Mouse (Mus musculus) neural tube, embryonic 12.5 days (tissue): ENCODE results near the gene Dbx1. TPM values are rescaled to one million over a fixed set of nuclear protein-coding genes. Genes with fewer than 3 reads are reported as not detected.
A peak's percentile ranks its signal among the peaks of the same experiment; 100 is the strongest.

ENCODE experiments used
- ATAC-seq: fragments of 200-750 bp; cut with Nextera tagmentation; 2 replicates; pipeline ENCODE4 v1.8.0; 2017; ENCODE audit warnings: low read depth, mild to moderate bottlenecking, moderate TSS enrichment, moderate library complexity; ENCODE audit not compliant: low FRiP score
- H3K27ac ChIP-seq: fragments of 300-500 bp; sonication (generic); 2 replicates; pipeline ENCODE4 v1.5.1; 2016
- H3K27me3 ChIP-seq: fragments of 300-500 bp; sonication (generic); replicated peaks from 2 replicates; pipeline ENCODE4 v1.6.1; 2016; ENCODE audit warnings: mild to moderate bottlenecking
- H3K36me3 ChIP-seq: fragments of 300-500 bp; sonication (generic); 2 replicates; pipeline ENCODE4 v1.6.1; 2016; ENCODE audit warnings: mild to moderate bottlenecking
- H3K4me1 ChIP-seq: fragments of 300-500 bp; sonication (generic); 2 replicates; pipeline ENCODE4 v1.6.1; 2016
- H3K4me2 ChIP-seq: fragments of 300-500 bp; sonication (generic); replicated peaks from 2 replicates; pipeline ENCODE4 v1.6.1; 2016; ENCODE audit warnings: mild to moderate bottlenecking
- H3K4me3 ChIP-seq: fragments of 300-500 bp; sonication (generic); 2 replicates; pipeline ENCODE4 v1.5.1; 2016
- H3K9ac ChIP-seq: fragments of 300-500 bp; sonication (generic); 2 replicates; pipeline ENCODE4 v1.6.1; 2016; ENCODE audit warnings: mild to moderate bottlenecking
- H3K9me3 ChIP-seq: fragments of 300-500 bp; sonication (generic); 2 replicates; pipeline ENCODE4 v1.6.1; 2016; ENCODE audit warnings: mild to moderate bottlenecking
- WGBS: fragments of 180-500 bp; shearing (Covaris S2); methylation state at CpG from one replicate; pipeline ENCODE4 v1.1.7; 2016; 5-methylcytosine and 5-hydroxymethylcytosine counted together
- polyA plus RNA-seq: library from polyadenylated mRNA; unstranded; fragments of >200 nt; fragmentation: Nextera tagmentation; extraction: Ambion mirVana; gene quantifications from 2 replicates; pipeline ENCODE4 v1.2.1, GENCODE M21; 2016

The Dbx1 gene
- polyA plus RNA-seq, 1 experiment from 2014 or later = 13.1 TPM

DNA sequence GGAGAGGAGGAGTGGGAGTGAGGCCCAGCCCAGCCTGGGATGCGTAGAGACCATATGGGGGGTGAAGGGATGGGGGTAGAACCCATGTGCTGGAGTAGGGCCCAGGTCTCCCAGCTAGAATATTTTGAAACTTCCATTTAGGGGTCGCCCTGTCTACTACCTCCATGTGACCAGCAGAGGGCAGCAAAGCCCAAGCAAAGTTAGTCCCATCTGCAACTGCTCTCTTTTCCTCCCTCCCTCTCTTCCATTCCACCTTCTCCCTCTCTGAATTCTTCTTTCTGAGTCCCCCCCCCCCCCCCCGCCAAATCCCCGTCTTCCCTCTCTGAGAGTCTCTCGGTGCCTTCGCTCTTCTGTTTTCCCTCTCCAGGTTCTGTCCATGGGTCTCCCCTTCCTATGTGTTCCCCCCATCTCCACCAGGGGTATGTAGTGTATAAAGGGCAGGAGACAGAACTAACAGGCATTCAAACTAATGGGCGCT is 20.4 kb downstream of the Dbx1 start:
- no peak overlapping the region for H3K27ac ChIP-seq
- no peaks in the 10 kb centered on the region for H3K4me1 ChIP-seq
- WGBS = 8% methylated on average over 6 of the region's 7 CpGs
- ATAC-seq = peak; percentile 55; the same call in 1 of the 2 replicates
- H3K4me3 ChIP-seq = no peak overlapping the region
- peaks cover 66% of the 10 kb centered on the region for H3K27me3 ChIP-seq
- no peaks in the 10 kb centered on the region for H3K9me3 ChIP-seq
- no peak overlapping the region for H3K9ac ChIP-seq
- 0 out of 2 replicates have a peak overlapping the region, but pooled peaks have one; percentile 31 for H3K4me2 ChIP-seq
- no peaks in the 10 kb centered on the region for H3K36me3 ChIP-seq

GRCm38 (mm10) chr7:49604965-49605795 is 31.5 kb downstream of the Dbx1 start:
- peaks cover 22% of the 10 kb centered on the region; the same call in 1 of the 2 replicates for H3K36me3 ChIP-seq
- no peak overlapping the region for H3K4me3 ChIP-seq
- no peaks in the 10 kb centered on the region for H3K4me1 ChIP-seq
- H3K9ac ChIP-seq = no peak overlapping the region
- ATAC-seq = no peak
- no peaks in the 10 kb centered on the region; the same call in 1 of the 2 replicates for H3K27me3 ChIP-seq
- H3K4me2 ChIP-seq = no peak overlapping the region
- no peaks in the 10 kb centered on the region for H3K9me3 ChIP-seq
- no peak overlapping the region for H3K27ac ChIP-seq
- 95% methylated on average over 15 of the region's 15 CpGs for WGBS

GRCm38 (mm10) chr7:49604244-49604643 is 32.4 kb downstream of the Dbx1 start:
- no peak for ATAC-seq
- peaks cover 31% of the 10 kb centered on the region; the same call in 1 of the 2 replicates for H3K36me3 ChIP-seq
- whole genome bisulfite sequencing = 94% methylated on average over 14 of the region's 14 CpGs

DNA sequence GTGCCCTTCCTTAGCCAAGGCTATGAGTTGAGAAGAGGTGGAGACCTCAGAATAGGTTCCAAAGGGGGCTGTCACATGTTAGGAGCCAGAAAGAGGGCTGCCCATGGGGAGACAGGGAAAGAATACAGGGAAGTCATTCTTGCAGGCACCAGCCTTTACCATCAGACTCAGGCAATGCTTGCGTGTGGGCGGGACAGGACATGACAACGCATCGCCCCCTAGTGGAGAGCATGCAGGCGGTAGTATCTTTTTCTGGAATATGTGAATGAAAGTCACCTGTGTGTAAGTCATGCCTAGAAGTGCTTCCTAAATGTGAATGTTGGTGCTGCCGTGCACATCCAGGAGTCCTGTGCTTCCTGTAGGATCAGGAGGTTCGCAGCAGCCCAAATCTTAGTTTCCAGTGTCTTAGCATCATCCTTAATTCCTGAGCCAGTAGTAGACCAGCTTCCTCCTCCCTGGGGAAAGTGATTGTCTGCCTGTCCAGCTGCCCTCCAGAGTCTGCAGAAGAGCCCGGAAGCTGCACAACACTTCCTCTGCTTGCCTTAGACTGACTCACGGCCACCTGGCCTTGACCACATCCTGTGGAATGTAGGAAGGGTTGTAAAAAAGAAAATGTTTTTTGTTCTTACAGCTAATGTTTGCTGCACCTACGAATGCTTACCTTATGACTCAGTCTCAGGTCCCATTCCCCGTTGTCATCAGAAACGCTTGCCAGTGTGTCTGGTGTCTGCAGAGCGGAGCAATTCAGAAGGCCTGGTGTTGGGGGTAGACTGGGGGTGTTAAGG is 35.3 kb downstream of the Dbx1 start:
- no peak overlapping the region for H3K4me3 ChIP-seq
- peaks cover 46% of the 10 kb centered on the region for H3K36me3 ChIP-seq
- no peaks in the 10 kb centered on the region for H3K4me1 ChIP-seq
- no peak overlapping the region for H3K4me2 ChIP-seq
- H3K27me3 ChIP-seq = no peaks in the 10 kb centered on the region; the same call in 1 of the 2 replicates
- H3K27ac ChIP-seq = no peak overlapping the region
- no peak overlapping the region for H3K9ac ChIP-seq
- no peaks in the 10 kb centered on the region for H3K9me3 ChIP-seq
- 56% methylated on average over 13 of the region's 13 CpGs for WGBS
- ATAC-seq = 0 out of 2 replicates have a peak, but pooled peaks have one; percentile 27

More at GRCm38 (mm10) chr7:49604244-49604643, 32.4 kb downstream of the Dbx1 start:
- no peaks in the 10 kb centered on the region for H3K4me1 ChIP-seq
- H3K4me3 ChIP-seq = no peak overlapping the region
- no peak overlapping the region for H3K9ac ChIP-seq
- no peaks in the 10 kb centered on the region; the same call in 1 of the 2 replicates for H3K27me3 ChIP-seq
- H3K4me2 ChIP-seq = no peak overlapping the region
- H3K9me3 ChIP-seq = no peaks in the 10 kb centered on the region
- H3K27ac ChIP-seq = no peak overlapping the region

DNA sequence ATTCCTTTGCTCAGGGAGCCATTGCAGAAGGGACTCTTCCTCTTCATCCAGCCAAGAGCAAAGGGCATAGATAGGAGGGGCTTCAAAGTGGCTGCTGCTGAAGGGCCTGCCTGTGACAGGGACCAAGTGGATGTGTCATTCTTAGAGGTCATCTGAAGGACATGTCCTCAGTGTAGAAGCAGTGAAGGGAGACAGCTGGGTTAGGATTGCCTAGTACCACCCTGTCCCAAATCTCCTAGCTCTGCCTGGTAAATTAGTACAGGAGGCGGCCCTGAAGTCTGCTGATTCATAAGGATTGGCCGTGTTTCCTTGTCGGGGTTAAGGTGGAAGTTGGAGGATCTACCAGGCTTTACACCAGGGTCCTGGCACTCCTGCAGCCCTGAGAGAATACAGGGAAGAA is 36.7 kb downstream of the Dbx1 start:
- ATAC-seq = no peak
- Histone ChIP-seq H3K27me3 (no peaks in the 10 kb centered on the region), H3K4me3 (no peak overlapping the region), H3K36me3 (peaks cover 51% of the 10 kb centered on the region), H3K4me2 (no peak overlapping the region), H3K9me3 (no peaks in the 10 kb centered on the region), H3K27ac (no peak overlapping the region), H3K4me1 (no peaks in the 10 kb centered on the region), H3K9ac (no peak overlapping the region)
- WGBS = 91% methylated on average over 3 of the region's 3 CpGs

DNA sequence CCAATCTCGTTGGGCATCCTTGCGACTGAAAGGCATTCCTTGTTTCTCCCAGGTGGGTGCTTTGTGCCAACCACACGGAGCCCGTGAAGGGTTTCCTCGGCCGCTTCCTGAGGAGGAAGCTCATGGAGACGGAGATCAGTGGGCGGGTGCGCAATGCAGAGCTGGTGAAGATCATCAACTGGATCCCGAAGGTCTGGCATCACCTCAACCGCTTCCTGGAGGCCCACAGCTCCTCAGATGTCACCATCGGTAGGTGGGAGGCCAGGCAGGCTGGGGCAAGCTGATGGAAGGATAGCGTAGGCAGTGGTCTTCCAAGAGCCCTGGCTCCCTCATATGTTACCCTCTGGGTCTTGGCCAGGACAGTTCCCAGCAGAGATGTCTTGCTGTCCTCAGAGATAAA is 38.4 kb downstream of the Dbx1 start:
- no peak overlapping the region for H3K4me2 ChIP-seq
- WGBS = 94% methylated on average over 13 of the region's 13 CpGs
- peaks cover 60% of the 10 kb centered on the region for H3K36me3 ChIP-seq
- H3K4me1 ChIP-seq = no peaks in the 10 kb centered on the region
- H3K27me3 ChIP-seq = no peaks in the 10 kb centered on the region
- H3K4me3 ChIP-seq = no peak overlapping the region
- H3K9me3 ChIP-seq = no peaks in the 10 kb centered on the region
- H3K9ac ChIP-seq = no peak overlapping the region
- no peak overlapping the region for H3K27ac ChIP-seq
- ATAC-seq = no peak

DNA sequence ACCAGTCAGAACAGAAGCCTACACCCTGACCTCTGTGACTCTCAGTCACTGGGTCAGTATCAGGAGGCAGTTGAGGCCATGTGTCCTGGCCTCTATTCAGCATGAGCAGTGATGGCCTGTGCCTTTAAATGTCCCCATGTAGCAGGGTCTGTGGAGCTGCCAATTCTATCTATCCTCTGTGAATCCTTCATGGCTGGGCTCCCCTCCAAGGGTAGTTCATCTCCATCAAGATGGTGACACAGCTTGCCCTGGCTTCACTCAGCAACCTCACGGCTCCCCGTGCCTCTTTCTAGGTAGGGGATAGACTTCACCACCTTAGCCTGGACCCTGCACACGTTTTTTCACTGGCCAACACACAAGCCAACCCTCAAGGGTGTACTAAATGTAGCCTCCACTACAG is 38.9 kb downstream of the Dbx1 start:
- WGBS = 91% methylated on average over 3 of the region's 3 CpGs
- no peaks in the 10 kb centered on the region for H3K4me1 ChIP-seq
- no peak for ATAC-seq
- H3K9ac ChIP-seq = no peak overlapping the region
- H3K9me3 ChIP-seq = no peaks in the 10 kb centered on the region
- no peak overlapping the region for H3K27ac ChIP-seq
- H3K4me3 ChIP-seq = no peak overlapping the region
- no peaks in the 10 kb centered on the region for H3K27me3 ChIP-seq
- no peak overlapping the region for H3K4me2 ChIP-seq
- H3K36me3 ChIP-seq = peaks cover 58% of the 10 kb centered on the region

- Histone ChIP-seq H3K9ac (no peak overlapping the region), H3K9me3 (no peaks in the 10 kb centered on the region), H3K27ac (no peak overlapping the region), H3K4me2 (no peak overlapping the region), H3K36me3 (peaks cover 66% of the 10 kb centered on the region), H3K4me1 (no peaks in the 10 kb centered on the region), H3K27me3 (no peaks in the 10 kb centered on the region), H3K4me3 (no peak overlapping the region)
- 88% methylated on average over 8 of the region's 8 CpGs for WGBS
- no peak for ATAC-seq
These were observed 47.0 kb downstream of the Dbx1 start for GRCm38 (mm10) chr7:49589635-49590034.

DNA sequence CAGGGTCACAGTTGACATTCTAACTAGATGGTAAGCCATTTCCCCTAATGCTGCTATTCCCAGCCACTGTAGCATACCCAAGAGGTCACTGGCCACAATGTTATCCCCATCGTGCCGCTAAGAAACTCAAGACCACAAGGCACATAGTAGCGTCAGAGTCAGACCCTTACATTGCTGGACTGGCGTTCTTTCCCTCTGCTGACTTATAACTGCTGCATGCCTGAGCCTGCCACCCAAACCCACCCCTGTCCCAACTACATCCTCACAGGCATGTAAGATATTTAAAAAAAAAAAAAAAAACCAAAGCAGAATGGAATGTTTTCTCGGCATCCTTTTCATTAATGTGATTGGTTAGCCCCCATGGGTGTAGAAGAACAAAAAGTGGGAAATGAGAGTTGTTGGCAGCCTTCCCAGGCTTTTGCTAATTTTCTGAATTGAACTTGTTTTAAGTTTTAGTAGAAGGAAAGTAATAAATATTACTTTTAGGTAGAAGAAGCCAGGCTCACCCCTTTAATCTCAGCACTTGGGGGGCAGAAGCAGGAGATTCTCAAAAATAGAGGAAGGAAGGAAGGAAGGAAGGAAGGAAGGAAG is 50.0 kb downstream of the Dbx1 start:
- ATAC-seq = no peak
- Histone ChIP-seq H3K9me3 (no peaks in the 10 kb centered on the region), H3K4me2 (no peak overlapping the region), H3K27me3 (no peaks in the 10 kb centered on the region), H3K4me1 (no peaks in the 10 kb centered on the region), H3K36me3 (peaks cover 66% of the 10 kb centered on the region), H3K9ac (no peak overlapping the region), H3K4me3 (no peak overlapping the region), H3K27ac (no peak overlapping the region)
- 92% methylated on average over 5 of the region's 5 CpGs for WGBS

- no peak overlapping the region for H3K9ac ChIP-seq
- H3K27me3 ChIP-seq = no peaks in the 10 kb centered on the region
- no peaks in the 10 kb centered on the region for H3K4me1 ChIP-seq
- peaks cover 60% of the 10 kb centered on the region for H3K36me3 ChIP-seq
- H3K4me3 ChIP-seq = no peak overlapping the region
- no peak overlapping the region for H3K4me2 ChIP-seq
- H3K9me3 ChIP-seq = no peaks in the 10 kb centered on the region
- no peak for ATAC-seq
- WGBS = 94% methylated on average over 6 of the region's 6 CpGs
- no peak overlapping the region for H3K27ac ChIP-seq
These were observed 53.5 kb downstream of the Dbx1 start for GRCm38 (mm10) chr7:49583176-49583575.

DNA sequence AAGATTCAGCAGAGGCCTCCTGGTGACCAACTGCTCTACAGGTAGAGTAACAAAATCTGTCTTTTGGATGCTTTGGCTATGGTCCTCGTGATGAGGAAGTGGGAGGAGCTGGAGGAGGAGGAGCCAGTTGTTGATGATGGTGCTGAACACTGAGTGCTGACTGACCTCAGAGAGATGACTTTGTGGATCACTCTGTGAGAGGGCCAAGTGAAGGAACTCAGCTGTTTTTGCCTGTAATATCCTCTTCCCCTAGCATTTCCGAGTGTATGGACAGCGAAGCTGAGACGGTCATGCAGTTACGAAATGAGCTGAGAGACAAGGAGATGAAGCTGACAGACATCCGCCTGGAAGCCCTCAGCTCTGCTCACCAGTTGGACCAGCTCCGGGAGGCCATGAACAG is 54.1 kb downstream of the Dbx1 start:
- 91% methylated on average over 7 of the region's 7 CpGs for WGBS
- Histone ChIP-seq H3K36me3 (peaks cover 57% of the 10 kb centered on the region), H3K9ac (no peak overlapping the region), H3K4me1 (no peaks in the 10 kb centered on the region), H3K27ac (no peak overlapping the region), H3K9me3 (no peaks in the 10 kb centered on the region), H3K4me3 (no peak overlapping the region), H3K4me2 (no peak overlapping the region), H3K27me3 (no peaks in the 10 kb centered on the region)
- no peak for ATAC-seq

DNA sequence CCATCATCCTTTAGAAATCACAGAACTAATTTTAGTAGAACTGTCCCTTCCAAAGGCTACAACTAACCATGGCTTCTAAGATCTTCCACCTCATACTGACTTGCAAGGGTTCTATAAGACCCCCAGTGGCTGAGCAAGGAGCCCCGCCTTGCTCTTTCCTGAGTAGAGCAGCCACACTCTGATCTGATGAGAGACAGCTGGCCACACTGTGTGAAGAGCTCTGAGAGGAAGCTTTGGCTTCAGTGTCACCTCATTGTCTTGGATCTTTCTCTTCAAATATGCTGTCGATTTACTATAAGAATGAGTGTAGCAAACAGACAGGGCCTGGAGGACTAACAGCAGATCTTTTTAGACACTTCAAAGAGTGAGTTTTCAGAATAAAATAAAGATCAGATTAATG is 54.7 kb downstream of the Dbx1 start:
- 95% methylated on average over 2 of the region's 2 CpGs for WGBS

More for the DNA sequence above, 54.7 kb downstream of the Dbx1 start:
- Histone ChIP-seq H3K4me2 (no peak overlapping the region), H3K27ac (no peak overlapping the region), H3K36me3 (peaks cover 57% of the 10 kb centered on the region), H3K9me3 (no peaks in the 10 kb centered on the region), H3K4me1 (no peaks in the 10 kb centered on the region), H3K27me3 (no peaks in the 10 kb centered on the region), H3K9ac (no peak overlapping the region), H3K4me3 (no peak overlapping the region)
- no peak for ATAC-seq
